Mouse (Mus musculus): Measurements from ENCODE around the gene Cel. TPM values are rescaled to one million over a fixed set of nuclear protein-coding genes. Genes with fewer than 3 reads are reported as not detected.

The Cel gene
- polyA plus RNA-seq, 1 experiment from 2014 or later = 383 TPM

- H3K36me3 ChIP-seq (ENCODE audit: control insufficient read depth, insufficient read depth, low read length) = no peaks in the 10 kb centered on the region
- peak overlapping the region; percentile 5; the same call in 1 of the 2 replicates for H3K9ac ChIP-seq (ENCODE audit: low read depth, low read length)
- 0 out of 2 replicates have a peak overlapping the region, but pooled peaks have one; percentile 14 for H3K4me2 ChIP-seq (ENCODE audit: low read depth, low read length)
- peak overlapping the region; percentile 66 for H3K27ac ChIP-seq (ENCODE audit: low read length)
- ATAC-seq = no peak
- WGBS = 58% methylated on average over 7 of the region's 7 CpGs
- no peaks in the 10 kb centered on the region for H3K27me3 ChIP-seq (replicated peaks; ENCODE audit: control insufficient read depth, insufficient read depth, low read length)
- H3K4me3 ChIP-seq (ENCODE audit: low read length) = no peak overlapping the region
- no peaks in the 10 kb centered on the region for H3K9me3 ChIP-seq (ENCODE audit: control insufficient read depth, low read length)
- peaks cover 84% of the 10 kb centered on the region for H3K4me1 ChIP-seq (ENCODE audit: control insufficient read depth, insufficient read depth, low read length)
Observed at GRCm38 (mm10) chr2:28535650-28536049, 27.6 kb downstream of the Cel start.

- Histone ChIP-seq H3K36me3 (ENCODE audit: control insufficient read depth, insufficient read depth, low read length) (no peaks in the 10 kb centered on the region), H3K4me2 (ENCODE audit: low read depth, low read length) (peak overlapping the region; percentile 83; the same call in 1 of the 2 replicates), H3K4me1 (ENCODE audit: control insufficient read depth, insufficient read depth, low read length) (peaks cover 79% of the 10 kb centered on the region), H3K9me3 (ENCODE audit: control insufficient read depth, low read length) (no peaks in the 10 kb centered on the region), H3K9ac (ENCODE audit: low read depth, low read length) (peak overlapping the region; percentile 5; the same call in 1 of the 2 replicates), H3K4me3 (ENCODE audit: low read length) (no peak overlapping the region; the same call in 1 of the 2 replicates), H3K27ac (ENCODE audit: low read length) (peak overlapping the region; percentile 66), H3K27me3 (replicated peaks; ENCODE audit: control insufficient read depth, insufficient read depth, low read length) (no peaks in the 10 kb centered on the region)
- WGBS = 44% methylated on average over 4 of the region's 4 CpGs
- ATAC-seq = no peak
Observed at GRCm38 (mm10) chr2:28535263-28535540, 28.0 kb downstream of the Cel start.

- Histone ChIP-seq H3K4me3 (ENCODE audit: low read length) (peak overlapping the region; percentile 76), H3K4me2 (ENCODE audit: low read depth, low read length) (peak overlapping the region; percentile 83), H3K36me3 (ENCODE audit: control insufficient read depth, insufficient read depth, low read length) (no peaks in the 10 kb centered on the region), H3K9ac (ENCODE audit: low read depth, low read length) (peak overlapping the region; percentile 79), H3K27ac (ENCODE audit: low read length) (peak overlapping the region; percentile 79), H3K4me1 (ENCODE audit: control insufficient read depth, insufficient read depth, low read length) (peaks cover 77% of the 10 kb centered on the region), H3K27me3 (replicated peaks; ENCODE audit: control insufficient read depth, insufficient read depth, low read length) (no peaks in the 10 kb centered on the region), H3K9me3 (ENCODE audit: control insufficient read depth, low read length) (no peaks in the 10 kb centered on the region)
- ATAC-seq = peak; percentile 10; the same call in 1 of the 2 replicates
- 33% methylated on average over 11 of the region's 11 CpGs for WGBS
Observed at GRCm38 (mm10) chr2:28534436-28535262, 28.6 kb downstream of the Cel start.

GRCm38 (mm10) chr2:28533901-28534435, 29.2 kb downstream of the Cel start:
- H3K4me1 ChIP-seq (ENCODE audit: control insufficient read depth, insufficient read depth, low read length) = peaks cover 72% of the 10 kb centered on the region

GRCm38 (mm10) chr2:28532938-28533771, 30.0 kb downstream of the Cel start:
- H3K27ac ChIP-seq (ENCODE audit: low read length) = peak overlapping the region; percentile 79
- peak; percentile 91 for ATAC-seq
- H3K4me2 ChIP-seq (ENCODE audit: low read depth, low read length) = peak overlapping the region; percentile 83
- peak overlapping the region; percentile 76 for H3K4me3 ChIP-seq (ENCODE audit: low read length)
- H3K9ac ChIP-seq (ENCODE audit: low read depth, low read length) = peak overlapping the region; percentile 79
- WGBS = 3% methylated on average over 49 of the region's 49 CpGs
- H3K36me3 ChIP-seq (ENCODE audit: control insufficient read depth, insufficient read depth, low read length) = no peaks in the 10 kb centered on the region
- no peaks in the 10 kb centered on the region for H3K27me3 ChIP-seq (replicated peaks; ENCODE audit: control insufficient read depth, insufficient read depth, low read length)
- peaks cover 63% of the 10 kb centered on the region for H3K4me1 ChIP-seq (ENCODE audit: control insufficient read depth, insufficient read depth, low read length)
- H3K9me3 ChIP-seq (ENCODE audit: control insufficient read depth, low read length) = no peaks in the 10 kb centered on the region

More at GRCm38 (mm10) chr2:28533901-28534435, 29.2 kb downstream of the Cel start:
- Histone ChIP-seq H3K9me3 (ENCODE audit: control insufficient read depth, low read length) (no peaks in the 10 kb centered on the region), H3K36me3 (ENCODE audit: control insufficient read depth, insufficient read depth, low read length) (no peaks in the 10 kb centered on the region), H3K27ac (ENCODE audit: low read length) (peak overlapping the region; percentile 79), H3K4me3 (ENCODE audit: low read length) (peak overlapping the region; percentile 76), H3K4me2 (ENCODE audit: low read depth, low read length) (peak overlapping the region; percentile 83), H3K27me3 (replicated peaks; ENCODE audit: control insufficient read depth, insufficient read depth, low read length) (no peaks in the 10 kb centered on the region), H3K9ac (ENCODE audit: low read depth, low read length) (peak overlapping the region; percentile 79)
- ATAC-seq = no peak
- WGBS = 63% methylated on average over 7 of the region's 7 CpGs

- 57% methylated on average over 7 of the region's 7 CpGs for WGBS
- Histone ChIP-seq H3K27me3 (replicated peaks; ENCODE audit: control insufficient read depth, insufficient read depth, low read length) (no peaks in the 10 kb centered on the region), H3K4me3 (ENCODE audit: low read length) (no peak overlapping the region), H3K4me2 (ENCODE audit: low read depth, low read length) (no peak overlapping the region), H3K4me1 (ENCODE audit: control insufficient read depth, insufficient read depth, low read length) (peaks cover 52% of the 10 kb centered on the region), H3K9ac (ENCODE audit: low read depth, low read length) (no peak overlapping the region), H3K36me3 (ENCODE audit: control insufficient read depth, insufficient read depth, low read length) (no peaks in the 10 kb centered on the region), H3K9me3 (ENCODE audit: control insufficient read depth, low read length) (no peaks in the 10 kb centered on the region), H3K27ac (ENCODE audit: low read length) (no peak overlapping the region)
- no peak for ATAC-seq
Observed at GRCm38 (mm10) chr2:28530311-28530710, 32.9 kb downstream of the Cel start.

GRCm38 (mm10) chr2:28529856-28530255, 33.3 kb downstream of the Cel start:
- ATAC-seq = no peak
- no peaks in the 10 kb centered on the region for H3K27me3 ChIP-seq (replicated peaks; ENCODE audit: control insufficient read depth, insufficient read depth, low read length)
- H3K9me3 ChIP-seq (ENCODE audit: control insufficient read depth, low read length) = no peaks in the 10 kb centered on the region
- no peak overlapping the region for H3K27ac ChIP-seq (ENCODE audit: low read length)
- WGBS = 80% methylated on average over 4 of the region's 4 CpGs
- H3K36me3 ChIP-seq (ENCODE audit: control insufficient read depth, insufficient read depth, low read length) = no peaks in the 10 kb centered on the region
- H3K4me3 ChIP-seq (ENCODE audit: low read length) = no peak overlapping the region
- H3K4me2 ChIP-seq (ENCODE audit: low read depth, low read length) = no peak overlapping the region
- peaks cover 52% of the 10 kb centered on the region for H3K4me1 ChIP-seq (ENCODE audit: control insufficient read depth, insufficient read depth, low read length)
- H3K9ac ChIP-seq (ENCODE audit: low read depth, low read length) = 0 out of 2 replicates have a peak overlapping the region, but pooled peaks have one; percentile 10

- no peak overlapping the region for H3K9ac ChIP-seq (ENCODE audit: low read depth, low read length)
- H3K4me2 ChIP-seq (ENCODE audit: low read depth, low read length) = no peak overlapping the region
- no peaks in the 10 kb centered on the region for H3K9me3 ChIP-seq (ENCODE audit: control insufficient read depth, low read length)
- ATAC-seq = no peak
- H3K4me3 ChIP-seq (ENCODE audit: low read length) = no peak overlapping the region
- H3K27me3 ChIP-seq (replicated peaks; ENCODE audit: control insufficient read depth, insufficient read depth, low read length) = no peaks in the 10 kb centered on the region
- 88% methylated on average over 7 of the region's 7 CpGs for WGBS
- H3K36me3 ChIP-seq (ENCODE audit: control insufficient read depth, insufficient read depth, low read length) = no peaks in the 10 kb centered on the region
- H3K27ac ChIP-seq (ENCODE audit: low read length) = no peak overlapping the region
- peaks cover 52% of the 10 kb centered on the region for H3K4me1 ChIP-seq (ENCODE audit: control insufficient read depth, insufficient read depth, low read length)
Observed at GRCm38 (mm10) chr2:28528354-28528730, 34.9 kb downstream of the Cel start.
